Mouse (Mus musculus): ENCODE measurements around the gene Sqor.
A peak's percentile ranks its signal among the peaks of the same experiment; 100 is the strongest.

DNA sequence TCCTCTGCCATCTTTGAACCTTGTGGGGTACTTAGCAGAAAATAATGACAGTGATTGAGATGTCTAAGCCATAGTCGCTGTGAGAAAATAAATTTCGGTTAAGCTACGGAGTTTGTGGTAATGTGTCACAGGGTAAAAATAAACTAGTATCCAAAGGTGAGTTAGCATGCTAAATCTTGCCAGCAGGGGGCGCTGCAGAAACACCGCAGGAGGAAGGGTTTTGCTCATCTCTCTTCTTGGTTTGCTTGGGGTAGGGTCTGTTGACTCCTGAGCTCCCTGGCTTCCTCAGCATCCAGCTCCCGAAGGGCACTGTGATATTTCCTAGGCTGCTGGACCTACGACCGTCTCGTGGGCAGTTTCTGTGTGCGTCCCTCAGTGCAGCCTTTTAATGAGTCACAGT lies 39.4 kb upstream of the Sqor start:
- TF ChIP-seq CTCF (IDR thresholded peaks at IDR 0.05; ENCODE audit: control insufficient read depth, insufficient read depth, insufficient read length) (peak; percentile 7), CEBPB (IDR thresholded peaks at IDR 0.05; ENCODE audit: low read depth) (no peak), MYOD1 (IDR thresholded peaks at IDR 0.05; ENCODE audit: control insufficient read depth, insufficient read length, low read depth) (no peak)

All from C2C12 (cell line).